Mouse (Mus musculus) frontal cortex, postnatal 25 days (tissue): ENCODE results near the gene Arf3.

ENCODE experiments used
- DNase-seq, 2 experiments: peaks; one replicate each; pipeline ENCODE4 v3.0.0; 2022; ENCODE audit warnings: low spot score in 2 of 2

The Arf3 gene

GRCm38 (mm10) chr15:98790761-98791160 is 27.7 kb upstream of the Arf3 start:
- no peak for DNase-seq

DNA sequence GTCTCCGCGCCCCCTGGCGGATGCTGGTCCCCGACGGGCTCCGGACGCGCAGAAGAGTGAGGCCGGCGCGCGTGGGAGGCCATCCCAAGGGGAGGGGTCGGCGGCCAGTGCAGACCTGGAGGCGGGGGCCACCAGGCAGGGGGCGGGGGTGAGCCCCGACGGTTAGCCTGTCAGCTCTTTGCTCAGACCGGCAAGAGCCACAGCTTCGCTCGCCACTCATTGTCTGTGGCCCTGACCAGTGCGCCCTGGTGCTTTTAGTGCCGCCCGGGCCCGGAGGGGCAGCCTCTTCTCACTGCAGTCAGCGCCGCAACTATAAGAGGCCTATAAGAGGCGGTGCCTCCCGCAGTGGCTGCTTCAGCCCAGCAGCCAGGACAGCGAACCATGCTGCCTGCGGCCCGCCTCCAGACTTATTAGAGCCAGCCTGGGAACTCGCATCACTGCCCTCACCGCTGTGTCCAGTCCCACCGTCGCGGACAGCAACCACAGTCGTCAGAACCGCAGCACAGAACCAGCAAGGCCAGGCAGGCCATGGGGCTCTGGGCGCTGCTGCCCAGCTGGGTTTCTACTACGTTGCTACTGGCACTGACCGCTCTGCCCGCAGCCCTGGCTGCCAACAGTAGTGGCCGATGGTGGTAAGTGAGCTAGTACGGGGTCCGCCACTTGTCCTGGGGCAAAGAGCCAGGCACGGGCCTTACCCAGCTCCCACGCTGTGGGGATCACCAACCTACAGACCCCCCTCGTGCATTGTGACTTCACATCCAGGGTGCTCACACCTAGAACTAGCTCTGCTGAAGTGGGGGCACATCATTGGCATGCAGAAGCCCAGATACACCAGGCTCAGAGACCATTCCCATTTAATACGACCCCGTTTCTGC is 26.9 kb upstream of the Arf3 start, which contains the start of gene Wnt1:
Wnt1 (plus strand) TSS at position 197 of the 875 bp plus-strand sequence.
- DNase-seq: no peak

DNA sequence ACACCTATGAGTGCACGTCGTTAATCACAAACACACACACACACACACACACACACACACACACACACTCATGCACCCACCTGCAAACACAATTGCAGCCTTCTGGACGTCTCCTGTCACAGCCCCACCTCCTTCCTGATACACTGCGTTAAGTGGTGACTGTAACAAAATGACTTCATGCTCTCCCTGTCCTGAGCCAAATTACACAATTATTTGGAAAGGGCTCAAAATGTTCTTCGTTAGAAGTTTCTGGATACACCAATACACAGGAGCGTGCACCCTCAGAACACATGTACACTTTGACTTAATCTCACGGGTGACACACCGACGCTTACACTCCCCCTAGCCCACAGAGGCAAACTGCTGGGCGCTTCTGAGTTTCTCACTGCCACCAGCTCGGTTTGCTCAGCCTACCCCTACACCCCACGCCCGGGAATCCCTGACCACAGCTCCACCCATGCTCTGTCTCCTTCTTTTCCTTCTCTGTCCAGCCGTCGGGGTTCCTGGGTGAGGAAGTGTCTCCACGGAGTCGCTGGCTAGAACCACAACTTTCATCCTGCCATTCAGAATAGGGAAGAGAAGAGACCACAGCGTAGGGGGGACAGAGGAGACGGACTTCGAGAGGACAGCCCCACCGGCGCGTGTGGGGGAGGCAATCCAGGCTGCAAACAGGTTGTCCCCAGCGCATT is 26.1 kb upstream of the Arf3 start:
- DNase-seq: no peak

- no peak for DNase-seq
Measured at GRCm38 (mm10) chr15:98787930-98788329, 24.9 kb upstream of the Arf3 start.

DNA sequence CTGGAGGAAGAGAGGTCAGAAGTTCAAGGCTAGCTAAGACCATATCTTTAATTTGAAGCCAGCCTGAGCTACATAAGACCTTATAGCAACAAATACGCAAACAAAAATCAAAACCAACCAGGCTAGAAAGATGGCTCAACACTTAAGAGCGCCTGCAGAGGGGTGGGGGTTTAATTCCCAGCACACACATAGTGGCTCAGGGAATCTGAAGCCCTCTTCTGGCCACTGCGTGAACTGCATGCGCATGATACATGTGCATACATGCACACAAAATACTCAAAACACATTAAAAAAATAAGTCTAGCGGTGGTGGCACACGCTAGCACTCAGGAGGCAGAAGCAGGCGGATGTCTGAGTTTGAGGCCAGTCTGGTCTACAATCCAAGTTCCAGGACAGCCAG is 22.7 kb upstream of the Arf3 start:
- no peak for DNase-seq

- no peak for DNase-seq
Measured at GRCm38 (mm10) chr15:98781166-98781565, 18.2 kb upstream of the Arf3 start.

DNA sequence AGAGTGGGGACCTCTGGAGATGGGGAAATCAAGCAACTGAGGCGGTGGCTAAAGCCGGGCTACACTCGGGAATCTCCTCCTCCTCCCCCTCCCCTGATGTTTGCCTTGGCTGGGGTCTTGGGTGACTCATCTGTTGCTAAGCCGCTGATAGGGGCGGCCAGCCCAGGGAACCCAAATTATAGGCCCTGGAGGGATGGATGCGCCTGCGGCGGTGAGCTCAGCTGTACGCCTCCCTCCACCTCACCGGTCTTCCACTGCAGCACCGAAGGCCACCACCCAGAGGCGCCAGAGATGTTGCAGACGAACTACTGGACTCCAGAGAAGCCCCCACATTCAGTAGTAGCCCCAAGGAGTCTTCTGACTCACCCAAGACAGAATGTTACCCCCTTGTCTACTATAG is 17.6 kb upstream of the Arf3 start:
- DNase-seq: no peak

- no peak for DNase-seq
Measured at GRCm38 (mm10) chr15:98780075-98780474, 17.1 kb upstream of the Arf3 start.

DNA sequence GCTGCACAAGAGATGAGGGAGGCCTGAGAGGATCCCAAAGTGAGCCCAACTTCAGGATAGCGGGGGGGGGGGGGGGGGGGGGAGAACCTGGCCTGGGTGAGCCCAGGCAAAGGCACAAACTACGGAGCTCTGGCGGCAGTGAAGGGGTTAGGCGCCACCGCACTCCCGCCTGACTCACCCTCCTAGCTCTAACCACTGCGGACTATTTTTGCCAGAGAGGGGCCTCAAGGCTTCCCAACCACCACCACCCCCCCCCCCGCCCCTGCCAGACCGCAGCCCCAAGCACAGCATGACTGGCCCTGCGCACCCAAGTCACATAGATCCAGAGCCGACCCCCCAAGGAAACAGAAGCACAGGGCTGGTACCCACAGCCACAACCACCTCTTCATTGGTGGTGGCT is 15.8 kb upstream of the Arf3 start:
- DNase-seq: no peak

- no peak for DNase-seq
Measured at GRCm38 (mm10) chr15:98778191-98778770, 15.3 kb upstream of the Arf3 start.

GRCm38 (mm10) chr15:98777762-98778161 is 14.7 kb upstream of the Arf3 start, which contains the start of gene Wnt10b:
Gene Wnt10b (minus strand): TSS chr15:98778150.
- DNase-seq: no peak

- DNase-seq: no peak
Measured at GRCm38 (mm10) chr15:98777005-98777616, 14.1 kb upstream of the Arf3 start.

DNA sequence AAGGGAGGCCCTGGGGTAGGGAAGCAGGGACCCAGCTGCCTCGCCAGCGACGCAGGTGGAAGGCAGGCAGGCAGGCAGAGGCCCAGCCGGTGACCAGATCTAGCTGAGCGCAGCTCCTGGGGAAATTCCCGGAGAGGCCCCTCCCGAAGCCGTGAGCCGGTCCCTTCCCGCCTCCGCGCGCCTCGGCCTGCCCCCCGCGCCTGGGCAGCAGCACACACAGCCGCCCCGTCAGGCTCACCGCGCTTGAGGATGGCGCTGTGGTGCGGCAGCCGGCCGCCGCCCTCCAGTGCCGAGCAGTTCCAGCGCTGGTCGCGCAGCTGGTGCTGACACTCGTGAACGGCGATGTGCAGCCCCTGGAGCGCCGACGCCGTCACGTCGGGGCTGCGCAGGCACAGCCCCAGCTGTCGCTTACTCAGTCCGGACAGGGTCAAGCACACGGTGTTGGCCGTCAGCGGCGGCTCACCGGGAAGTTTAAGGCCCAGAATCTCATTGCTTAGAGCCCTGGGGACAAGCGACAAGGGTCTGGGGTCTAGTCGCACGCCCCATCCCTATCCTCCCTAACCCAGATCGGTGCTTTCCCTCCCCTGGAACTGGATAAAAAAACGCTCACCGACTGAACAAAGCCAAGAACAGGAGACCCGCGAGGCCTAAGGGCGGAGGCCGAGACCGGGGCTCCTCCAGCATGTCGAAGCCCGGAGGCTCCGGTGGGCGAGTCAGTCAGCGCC is 13.4 kb upstream of the Arf3 start:
- DNase-seq: no peak

DNA sequence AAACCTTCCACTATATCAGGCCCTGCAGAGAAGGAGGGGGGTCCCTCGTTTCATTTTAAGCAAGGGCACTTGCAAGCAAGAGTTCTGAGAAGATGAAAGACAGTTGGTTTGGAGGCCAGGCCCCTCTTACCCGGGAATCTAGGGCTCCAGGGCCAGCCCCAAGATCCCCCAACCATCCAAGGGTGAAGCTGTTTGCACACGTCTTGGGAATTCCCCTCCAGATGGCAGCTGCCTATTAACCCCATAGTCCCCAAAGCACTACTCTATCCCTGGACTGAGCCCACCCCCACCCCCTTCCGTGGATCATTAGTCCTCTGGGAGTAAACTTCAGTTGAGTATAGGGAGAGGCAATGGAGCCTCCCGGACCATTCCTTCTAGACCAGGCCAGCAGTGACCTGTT is 12.5 kb upstream of the Arf3 start:
- DNase-seq: no peak

DNA sequence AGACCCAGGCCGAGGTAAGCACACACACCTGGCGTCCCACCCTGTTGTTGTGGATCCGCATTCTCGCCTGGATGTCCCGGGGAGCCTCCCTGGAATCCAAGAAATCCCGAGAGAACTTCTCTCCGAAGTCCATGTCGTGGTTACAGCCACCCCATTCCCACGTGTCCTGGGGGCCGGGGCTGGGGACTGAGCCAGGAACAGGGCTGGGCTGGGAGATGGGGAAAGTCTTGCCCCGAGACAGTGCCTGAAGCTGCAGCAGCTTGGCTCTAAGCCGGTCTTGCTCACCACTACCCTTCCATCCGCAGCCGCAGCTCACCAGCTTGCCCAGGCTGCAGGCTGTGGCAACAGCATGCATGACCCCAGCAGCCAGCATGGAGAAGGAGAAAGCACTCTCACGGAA is 11.1 kb upstream of the Arf3 start:
- DNase-seq: no peak

DNA sequence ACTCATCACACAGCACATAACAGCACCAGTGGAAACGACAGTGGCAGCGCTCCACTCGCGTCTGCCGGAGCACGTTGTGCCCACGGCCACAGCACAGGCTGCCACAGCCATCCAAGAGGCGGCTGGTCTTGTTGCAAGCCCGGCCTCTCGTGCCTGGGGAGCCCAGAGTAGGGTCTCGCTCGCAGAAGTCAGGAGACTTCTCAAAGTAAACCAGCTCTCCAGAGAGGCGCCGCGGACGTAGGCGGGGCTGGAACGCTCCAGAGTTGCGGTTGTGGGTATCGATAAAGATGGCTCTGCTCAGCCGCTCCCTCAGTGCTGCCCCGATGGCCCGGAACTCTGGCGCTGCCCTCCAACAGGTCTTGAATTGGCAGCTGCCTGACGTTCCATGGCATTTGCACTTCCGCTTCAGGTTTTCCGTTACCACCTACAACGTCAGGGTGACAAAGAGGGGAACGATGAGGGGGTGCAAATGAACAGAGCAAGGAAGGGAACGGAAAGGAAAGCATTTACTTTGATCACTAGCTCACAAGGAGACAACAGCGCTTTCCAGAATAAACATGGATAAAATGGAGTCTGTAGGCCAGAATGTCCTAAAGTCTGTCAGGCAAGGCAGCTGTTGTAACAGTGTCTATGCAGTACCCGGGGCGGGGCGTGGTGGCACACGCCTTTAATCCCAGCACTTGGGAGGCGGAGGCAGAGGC is 9.6 kb upstream of the Arf3 start:
- no peak for DNase-seq

DNA sequence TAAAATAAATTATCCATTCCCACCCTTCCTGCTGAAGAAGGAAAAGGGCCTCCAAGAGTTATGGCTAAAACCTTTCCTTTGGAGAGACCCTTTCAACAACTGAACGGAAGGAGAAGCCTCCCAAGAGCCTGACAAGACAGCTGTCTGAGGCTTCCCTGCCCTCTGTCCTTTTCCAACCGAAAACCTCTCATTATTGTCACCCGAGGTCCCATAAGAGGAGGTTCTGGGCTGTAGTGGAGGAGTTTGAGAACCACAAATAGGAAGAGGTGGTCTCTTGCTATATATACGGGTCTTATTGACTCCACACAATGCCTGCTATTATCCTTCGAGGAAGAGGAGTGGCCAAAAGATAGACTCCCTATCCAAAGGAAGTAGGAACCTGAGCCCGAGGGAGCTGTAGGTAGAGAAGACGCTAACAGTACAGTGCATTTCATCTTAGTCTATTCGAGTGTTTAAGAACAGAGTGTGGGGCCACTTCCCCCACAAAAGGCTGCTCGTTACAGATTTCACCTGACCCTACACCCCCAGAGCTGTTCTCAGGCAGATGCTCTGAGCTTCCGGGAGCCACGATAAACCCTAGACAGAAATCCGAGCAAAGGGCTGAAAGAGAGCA is 8.9 kb upstream of the Arf3 start:
- DNase-seq: no peak

DNA sequence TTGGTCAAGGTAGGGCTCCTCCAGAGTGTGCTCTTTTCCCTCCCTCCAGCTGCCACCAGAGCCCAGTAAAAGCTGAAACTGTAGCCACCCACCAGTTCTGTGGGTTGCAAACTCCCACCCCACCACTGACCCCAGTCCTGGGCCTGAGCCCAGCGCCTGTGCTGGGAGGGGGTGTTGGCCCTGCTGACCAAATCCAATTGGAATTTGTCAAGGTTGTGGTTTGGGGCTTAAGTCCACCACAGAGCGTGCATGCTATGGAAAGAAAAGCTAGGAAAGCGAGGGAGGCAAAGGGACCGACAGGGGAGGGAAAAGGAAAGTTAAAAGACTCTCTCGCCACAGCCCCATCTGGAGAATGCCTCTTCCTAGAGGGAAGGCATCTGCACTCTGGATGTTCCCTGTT is 5.2 kb upstream of the Arf3 start:
- no peak for DNase-seq

DNA sequence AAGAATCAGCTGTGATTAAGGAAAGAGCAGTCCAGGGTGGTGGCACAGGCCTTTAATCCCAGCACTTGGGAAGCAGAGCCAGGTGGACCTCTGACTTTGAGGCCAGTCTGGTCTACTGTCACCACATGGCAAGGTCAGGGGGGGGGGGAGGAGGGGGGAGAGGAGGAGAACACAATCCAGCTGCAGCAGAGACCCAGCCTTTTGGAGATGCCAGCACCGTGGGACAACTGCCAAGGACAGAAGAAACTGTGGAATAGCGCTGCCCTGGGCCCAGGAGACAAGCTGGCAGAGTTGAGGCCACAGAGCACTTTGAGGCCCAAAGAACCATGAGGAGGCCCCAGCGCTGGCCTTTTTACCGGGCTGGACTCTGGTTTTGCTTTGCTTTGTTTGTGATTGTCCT is 2.9 kb upstream of the Arf3 start:
- no peak for DNase-seq

DNA sequence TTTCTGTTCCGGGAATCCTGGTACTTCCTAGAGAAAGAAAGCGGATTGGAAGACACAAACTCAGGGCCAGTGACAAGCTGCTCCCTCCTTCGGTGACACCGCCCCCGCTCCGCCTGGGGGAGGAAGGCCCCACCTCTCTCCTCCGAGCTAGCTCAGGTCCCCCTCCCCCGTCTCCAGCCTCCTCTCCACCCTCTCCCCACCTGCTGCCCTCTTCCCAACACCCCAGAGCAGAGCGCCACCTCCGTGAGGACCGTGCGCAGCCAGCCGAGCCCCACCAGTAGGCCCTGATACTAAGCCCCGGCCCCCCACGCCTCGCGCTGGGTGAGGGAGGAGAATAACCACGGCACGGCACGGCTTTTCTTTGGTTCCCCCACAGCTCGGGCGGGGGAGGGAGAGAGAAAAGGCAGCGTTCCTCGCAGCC is 803 bp downstream of the Arf3 start:
- peak; percentile 45 to 50 for DNase-seq

DNA sequence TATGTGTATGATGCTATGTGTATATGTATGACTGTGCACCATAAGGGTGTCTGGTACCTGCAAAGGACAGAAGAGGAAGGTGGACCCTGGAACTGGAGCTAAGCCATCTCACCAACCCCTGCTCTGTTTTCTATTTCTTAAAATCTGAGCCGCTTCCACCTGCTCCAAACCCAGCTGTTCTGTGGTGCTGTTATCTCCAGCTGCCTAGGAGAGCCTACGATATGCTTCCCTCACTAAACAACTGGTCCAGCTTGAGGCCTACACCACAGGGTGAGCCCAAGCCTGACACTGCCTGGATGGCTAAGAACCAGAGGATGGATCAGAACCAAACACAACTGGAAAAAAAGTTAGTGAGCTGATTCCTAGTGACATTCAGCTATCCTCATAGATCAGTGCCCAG is 8.9 kb downstream of the Arf3 start:
- DNase-seq: no peak
